Mouse (Mus musculus): Measurements from ENCODE around the gene Aldh1a2.

Aldh1a2 gene

DNA sequence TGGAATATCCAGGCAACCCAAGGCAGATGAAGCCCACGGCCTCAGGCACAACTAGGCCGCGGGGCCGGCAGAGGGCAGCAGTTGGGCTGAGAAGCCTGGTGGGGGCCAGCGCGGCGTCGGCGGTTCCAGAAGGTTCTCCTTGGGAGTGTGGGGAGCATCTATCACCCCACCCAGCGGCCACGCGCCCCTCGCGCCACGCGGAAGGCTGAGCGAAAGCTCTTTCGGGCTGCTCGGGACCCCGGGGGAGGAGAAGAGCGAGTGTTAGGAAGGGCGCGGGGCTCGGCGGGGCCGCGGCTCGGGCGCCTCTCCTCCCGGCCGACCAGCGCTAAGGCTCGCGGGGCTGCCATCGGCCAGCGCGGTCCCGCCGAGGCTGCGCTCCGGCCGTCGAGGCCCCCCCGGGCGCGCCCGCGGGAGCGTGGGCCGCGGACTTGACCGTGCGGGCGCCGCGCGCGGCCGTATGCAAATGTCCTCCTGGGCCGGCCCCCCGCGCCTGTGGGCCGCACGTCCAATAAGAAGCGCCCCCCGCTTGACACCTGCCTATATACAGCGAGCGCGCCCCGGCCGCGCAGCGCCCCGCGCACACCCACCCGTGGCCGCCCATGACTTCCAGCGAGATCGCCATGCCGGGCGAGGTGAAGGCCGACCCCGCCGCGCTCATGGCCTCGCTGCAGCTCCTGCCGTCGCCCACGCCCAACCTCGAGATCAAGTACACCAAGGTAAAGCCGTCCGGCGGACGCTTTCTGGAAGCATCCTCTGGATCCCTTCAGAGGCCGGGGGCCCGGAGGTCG is at the start of gene Aldh1a2:
Gene Aldh1a2 (plus strand): TSS at position 542 of the 788 bp plus-strand sequence.
- no peak for DNase-seq (ENCODE audit: extremely low spot score, low read depth, low spot score)

DNA sequence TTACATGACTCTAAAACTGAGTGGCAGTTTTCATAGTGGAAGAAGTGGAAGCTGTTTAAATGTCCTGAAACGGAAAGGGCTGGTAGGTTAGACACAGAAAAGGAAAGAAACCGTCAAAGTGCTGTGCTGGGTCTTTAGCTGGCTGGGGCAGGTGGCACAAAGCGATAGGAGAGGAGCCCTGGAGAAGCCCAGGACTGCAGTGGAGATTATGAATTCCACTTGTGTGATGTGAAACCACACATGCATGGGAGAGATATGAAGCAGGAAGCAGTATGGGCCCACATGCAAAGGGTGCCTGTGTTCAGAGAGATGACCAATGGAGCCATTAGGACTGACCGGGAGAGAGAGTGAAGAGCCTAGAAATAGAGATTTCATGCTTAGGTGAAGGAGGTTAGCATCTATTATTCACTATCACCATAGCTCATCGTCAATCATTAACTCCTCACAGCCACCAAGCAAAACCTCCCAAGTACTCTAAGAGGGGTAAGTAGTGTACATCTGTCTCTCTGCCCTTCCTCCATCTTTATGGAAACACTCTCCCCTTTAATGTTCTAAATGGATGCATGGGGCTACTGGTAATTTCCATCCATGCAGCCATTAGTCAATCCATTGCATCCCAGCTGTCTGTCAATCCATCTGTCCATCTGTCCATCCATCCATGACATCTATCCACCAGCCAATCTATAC is 49.4 kb upstream of the Aldh1a2 start:
- no peak for DNase-seq (ENCODE audit: extremely low spot score, low read depth, low spot score)

DNA sequence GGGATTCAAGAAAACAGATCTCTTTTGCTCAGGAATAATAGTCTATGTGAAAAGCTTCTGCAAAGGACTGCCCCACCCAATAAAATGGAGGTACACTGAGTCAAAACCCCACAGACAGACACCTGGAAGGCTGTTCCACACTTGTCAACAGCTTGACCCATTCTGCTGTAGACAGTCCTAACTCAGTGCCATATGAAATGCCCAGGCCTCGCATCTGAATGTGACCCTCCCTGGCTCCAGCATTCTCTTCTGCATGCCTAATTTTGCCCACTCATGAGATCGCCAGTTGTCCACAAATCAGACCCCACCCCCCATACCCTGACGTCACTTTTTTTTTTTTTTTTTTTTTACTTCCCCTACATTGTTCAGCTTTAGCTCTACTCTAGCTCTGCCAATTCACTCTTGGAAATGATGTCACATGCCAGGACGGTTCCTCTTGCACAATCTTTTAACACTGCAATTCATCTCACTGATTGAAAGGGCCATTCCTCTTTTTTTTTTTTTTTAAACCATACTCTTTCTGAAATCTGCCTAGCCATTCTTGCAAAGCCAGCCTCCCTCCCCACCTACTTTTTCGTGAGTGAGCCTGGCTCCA is 48.6 kb upstream of the Aldh1a2 start:
- no peak for DNase-seq (ENCODE audit: extremely low spot score, low read depth, low spot score)

DNA sequence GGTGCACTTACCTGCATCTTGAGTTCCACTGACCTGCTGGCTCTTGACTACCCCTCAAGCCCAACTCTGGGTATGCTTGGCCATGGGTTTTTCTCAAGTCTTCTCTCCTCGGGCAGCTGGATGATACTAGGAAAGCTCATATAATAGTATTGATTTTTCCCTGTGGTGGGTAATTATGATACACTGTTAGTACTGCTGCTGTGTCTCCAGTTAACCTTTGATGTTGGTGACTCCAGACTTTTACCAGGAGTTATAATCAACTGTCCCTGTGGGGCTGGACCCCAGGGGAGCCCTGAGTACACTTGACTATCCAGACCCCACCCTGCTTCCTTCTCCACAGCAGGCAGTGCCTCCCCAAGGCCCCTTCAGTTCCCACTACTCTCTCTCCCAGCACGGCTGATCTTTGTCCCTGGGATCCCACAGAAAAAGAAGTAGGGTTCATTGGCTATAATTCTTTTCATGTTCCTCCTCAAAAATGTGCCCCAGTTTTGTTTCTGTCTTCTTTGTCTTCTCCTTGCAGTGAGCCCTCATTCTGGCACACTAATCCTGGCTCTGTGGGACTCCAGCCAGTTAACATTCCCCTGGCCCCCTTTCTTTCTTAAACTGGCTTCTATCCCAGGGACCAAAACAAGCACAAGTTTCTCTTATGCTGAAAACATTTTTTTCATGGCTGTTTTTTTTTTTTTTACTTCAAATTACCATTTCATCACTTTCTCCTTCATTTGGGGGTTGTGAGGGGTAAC is 47.9 kb upstream of the Aldh1a2 start:
- no peak for DNase-seq (ENCODE audit: extremely low spot score, low read depth, low spot score)

DNA sequence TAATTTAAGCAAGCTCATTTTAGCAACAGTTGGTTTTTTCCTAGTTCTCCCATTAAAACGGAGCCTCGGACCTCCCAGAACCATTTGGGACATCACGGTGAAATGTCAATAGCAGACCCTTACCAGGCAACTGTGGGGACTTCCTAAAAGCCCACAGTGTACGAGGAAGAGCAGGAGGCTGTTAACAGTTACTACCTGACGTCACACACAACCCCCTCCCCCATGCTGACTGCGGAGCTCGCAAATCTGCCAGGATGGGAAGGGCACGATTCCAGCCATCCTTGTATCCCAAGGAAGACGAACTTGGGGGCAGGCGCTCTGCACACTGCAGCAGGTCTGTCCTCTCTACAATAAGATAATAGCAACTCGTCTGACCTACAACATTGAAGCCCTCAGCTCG is 47.1 kb upstream of the Aldh1a2 start, which contains the start of gene Aqp9:
Gene Aqp9 (minus strand): TSS at position 172 of the 400 bp plus-strand sequence.
- DNase-seq (ENCODE audit: extremely low spot score, low read depth, low spot score): no peak

DNA sequence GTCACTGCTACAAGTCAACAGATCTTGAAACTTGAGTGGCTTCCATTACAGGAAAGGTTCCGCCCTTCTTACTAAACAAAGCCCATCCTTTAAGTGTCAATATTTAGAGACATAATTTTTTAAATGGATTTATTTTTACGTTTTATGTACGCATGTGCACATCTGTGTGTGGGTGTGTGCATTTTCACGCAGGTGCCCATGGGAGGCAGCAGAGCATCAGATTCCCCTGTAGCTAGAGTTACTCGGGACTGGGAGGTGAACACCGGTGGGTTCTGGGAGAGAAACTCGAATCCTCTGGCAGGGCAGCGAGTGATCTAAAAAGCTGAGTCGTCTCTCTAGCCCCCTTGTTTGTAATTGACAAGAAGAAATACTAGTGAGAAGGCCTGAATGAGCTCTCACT is 42.1 kb upstream of the Aldh1a2 start:
- no peak for DNase-seq (ENCODE audit: extremely low spot score, low read depth, low spot score)

DNA sequence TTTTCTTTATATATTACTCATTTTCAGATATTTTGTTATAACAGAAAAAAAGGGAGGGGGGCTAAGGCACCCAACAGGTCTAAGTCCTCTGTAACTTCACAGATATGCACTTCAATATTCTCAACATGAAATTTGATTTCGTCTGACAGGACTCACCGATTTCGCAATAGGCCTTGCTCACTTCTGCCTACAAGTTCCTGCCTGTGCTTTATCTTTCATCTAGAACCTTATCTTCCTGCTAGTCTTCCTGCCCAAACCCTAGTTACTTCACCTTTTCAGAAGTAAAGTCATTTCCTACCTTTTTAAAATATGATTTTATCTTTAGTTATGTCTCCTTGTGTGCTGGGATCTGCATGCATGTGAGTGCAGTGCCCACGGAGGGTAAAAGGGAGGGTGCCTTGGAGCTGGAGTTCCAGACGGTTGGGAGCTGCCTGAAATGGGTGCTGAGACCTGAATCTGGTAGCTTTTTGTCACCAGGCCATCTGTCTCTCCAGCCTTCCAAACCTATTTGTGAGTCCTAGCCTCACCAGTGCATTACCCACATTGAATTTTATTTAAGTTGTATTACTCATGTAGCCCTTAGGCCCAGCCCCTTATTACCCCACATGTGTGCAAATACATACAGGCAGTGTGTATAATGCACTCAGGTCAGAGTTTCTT is 41.1 kb upstream of the Aldh1a2 start:
- no peak for DNase-seq (ENCODE audit: extremely low spot score, low read depth, low spot score)

DNA sequence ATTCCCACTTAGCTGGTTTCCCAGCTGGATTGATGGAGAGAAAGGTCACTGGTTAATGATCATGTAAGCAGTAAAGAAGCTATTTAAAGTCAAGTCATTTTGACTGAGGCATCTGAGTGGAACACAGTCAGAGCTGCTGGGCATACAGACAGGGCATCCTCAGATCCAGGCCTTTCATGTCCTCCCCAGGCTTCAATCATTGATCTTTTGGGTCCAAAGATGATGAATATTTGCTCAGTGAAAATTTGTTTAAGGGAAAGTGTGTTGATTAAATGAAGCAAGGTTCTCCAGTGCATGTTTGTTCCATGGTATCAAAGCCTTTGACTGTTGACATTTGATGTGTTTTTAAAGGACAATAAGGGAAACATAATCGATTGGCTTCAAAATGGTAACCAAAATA is 39.9 kb upstream of the Aldh1a2 start:
- DNase-seq (ENCODE audit: extremely low spot score, low read depth, low spot score): no peak

DNA sequence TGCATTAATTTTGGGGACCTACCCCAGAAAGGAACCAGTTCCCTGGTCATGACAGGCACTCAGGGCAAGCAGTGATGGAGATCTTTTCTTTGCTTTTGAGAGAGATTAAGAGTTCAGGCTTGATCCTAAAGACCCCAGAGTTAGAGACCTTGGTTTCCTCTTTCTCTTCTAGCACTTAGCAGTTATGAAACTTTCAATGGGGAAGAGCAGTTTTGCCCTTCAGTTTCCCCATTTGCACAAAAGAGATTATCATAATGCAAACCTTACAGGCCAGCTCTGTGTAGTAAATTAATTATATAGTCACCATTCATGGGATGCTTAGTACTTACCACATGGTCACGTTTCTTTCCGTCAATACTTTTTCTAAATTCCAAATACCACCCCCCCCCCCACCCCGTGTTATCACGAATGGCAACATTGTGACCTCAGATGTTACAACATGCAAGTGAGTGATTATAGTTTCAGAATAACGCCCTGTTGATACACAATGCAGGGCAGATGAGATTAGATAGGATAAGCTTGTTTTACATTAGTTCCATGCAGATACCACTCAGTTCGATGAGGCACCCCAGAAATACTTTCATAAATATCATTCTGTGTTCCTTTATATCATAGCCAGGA is 36.2 kb upstream of the Aldh1a2 start:
- DNase-seq (ENCODE audit: extremely low spot score, low read depth, low spot score): no peak

DNA sequence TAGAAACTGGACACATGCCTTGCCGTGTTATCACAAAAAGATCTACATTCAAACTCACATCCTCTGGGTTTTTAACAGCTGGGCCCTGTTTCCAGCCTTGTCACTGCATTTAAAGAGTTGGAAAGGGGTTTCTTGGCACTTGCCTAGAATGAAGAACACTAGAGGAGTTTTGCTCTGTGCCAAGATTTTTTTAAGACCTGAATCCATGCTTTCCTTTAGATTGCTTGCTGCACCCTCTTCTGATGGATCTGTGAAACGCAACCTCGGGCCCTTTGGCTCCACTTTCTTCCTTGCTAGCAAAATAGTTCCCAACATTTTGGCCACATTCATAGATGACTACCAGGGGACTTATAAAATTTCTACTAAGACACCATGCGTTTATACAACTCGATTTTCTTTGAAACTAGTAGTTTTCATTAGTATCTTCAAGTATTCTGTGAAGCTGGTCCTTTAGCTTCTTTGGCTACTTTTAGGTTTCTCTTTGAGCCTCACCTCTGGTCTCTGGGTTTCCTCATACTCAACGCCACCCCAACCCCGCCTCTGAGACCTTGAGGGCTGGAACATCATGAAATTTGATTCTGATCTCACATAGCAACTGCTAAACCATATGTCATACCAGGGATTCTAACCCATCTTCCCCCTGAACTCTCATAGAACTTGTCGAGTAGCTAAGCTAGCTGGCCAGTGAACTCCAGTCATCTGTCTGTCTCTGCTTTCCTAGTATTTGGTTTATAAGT is 35.5 kb upstream of the Aldh1a2 start:
- DNase-seq (ENCODE audit: extremely low spot score, low read depth, low spot score): no peak

DNA sequence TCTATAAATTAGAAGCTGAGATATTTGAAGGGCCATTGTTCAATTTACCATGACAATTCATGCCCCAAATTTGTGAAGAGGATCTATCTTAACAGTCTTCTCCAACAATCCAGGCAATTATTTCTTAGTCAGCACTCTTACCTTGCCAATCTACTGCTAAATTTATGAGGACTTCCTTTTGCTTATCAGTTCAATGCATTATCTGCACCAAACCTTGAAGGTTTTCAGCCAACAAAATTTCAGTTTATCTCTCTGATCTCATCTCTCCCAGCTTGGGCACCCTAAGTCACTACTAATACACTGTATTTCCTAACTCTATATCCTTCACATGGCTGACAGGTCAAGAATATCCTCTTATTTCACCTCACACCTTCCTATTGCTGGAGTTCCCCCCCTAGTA is 30.3 kb upstream of the Aldh1a2 start:
- no peak for DNase-seq (ENCODE audit: extremely low spot score, low read depth, low spot score)

DNA sequence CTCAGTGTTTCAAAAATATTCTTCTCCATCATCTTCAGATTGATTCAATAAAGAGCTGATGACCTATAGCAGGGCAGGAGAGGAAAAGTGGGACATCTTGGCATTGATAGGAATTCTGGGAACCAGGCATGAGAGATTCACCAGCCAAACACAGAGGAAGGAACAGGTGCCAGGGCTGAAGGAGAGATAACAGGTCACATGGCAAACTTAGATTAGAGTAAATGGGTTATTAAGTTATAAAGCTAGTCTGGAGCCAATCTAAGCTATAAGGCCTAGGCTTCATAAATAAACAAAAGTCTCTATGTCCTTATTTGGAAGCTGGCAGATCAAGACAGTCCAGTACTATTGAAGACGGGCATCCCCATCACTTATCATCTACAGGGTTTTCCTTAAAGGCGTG is 29.8 kb upstream of the Aldh1a2 start:
- no peak for DNase-seq (ENCODE audit: extremely low spot score, low read depth, low spot score)

DNA sequence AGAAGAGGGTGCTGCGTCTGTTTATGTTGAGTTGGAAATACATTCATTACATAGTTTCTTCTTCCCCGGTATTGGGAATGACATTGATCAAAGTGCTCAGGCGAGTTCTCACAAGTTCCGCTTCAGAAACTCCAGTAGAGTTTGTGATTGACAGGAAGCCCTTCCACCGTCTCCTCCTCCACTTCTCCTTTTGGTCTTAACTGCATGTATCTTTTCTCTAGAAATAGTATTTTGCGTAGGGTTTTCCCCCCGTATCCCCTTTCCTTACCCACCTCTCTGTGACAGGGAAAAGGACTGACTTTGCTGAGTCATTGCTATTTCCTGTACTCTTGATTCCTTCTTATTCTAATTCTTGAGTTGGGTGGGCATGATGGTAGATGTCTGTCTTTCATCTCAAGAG is 28.2 kb upstream of the Aldh1a2 start:
- DNase-seq (ENCODE audit: extremely low spot score, low read depth, low spot score): no peak

DNA sequence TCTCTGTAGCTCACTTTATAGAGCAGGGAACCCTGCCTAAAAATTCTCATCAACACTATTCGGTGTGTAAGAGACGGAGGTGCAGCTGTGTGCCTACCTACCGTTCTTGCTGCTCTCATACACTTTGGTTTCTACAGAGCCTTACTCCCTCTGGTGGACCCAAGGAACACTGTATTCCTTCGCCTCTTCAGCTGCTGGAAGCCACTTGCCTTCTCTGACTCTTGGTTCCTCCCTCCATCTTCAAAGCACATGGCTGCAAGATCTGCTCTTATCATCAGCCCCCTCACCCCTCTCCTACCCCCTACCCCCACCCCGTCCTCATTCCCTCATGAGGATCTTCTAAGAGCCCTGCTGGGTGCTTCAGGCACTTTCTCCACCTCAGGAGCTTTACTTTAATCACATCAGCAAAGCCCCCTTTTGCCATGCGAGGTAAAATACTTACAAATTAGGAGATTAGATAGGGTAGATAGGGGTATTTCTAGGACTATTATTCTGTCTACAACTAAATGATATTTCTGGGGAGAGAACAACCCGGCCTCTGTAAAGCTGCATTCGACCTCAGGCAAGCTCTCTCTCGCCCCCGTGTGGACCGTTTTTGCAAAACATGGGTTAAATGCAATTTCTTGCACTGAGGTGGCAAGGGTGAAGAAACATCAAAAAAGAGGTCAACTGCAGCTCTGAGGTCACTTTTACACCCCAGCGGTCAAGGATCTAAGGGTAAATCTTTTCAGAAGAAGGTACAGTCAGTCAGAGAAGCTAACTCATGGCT is 26.8 kb upstream of the Aldh1a2 start:
- DNase-seq (ENCODE audit: extremely low spot score, low read depth, low spot score): peak; percentile 66

DNA sequence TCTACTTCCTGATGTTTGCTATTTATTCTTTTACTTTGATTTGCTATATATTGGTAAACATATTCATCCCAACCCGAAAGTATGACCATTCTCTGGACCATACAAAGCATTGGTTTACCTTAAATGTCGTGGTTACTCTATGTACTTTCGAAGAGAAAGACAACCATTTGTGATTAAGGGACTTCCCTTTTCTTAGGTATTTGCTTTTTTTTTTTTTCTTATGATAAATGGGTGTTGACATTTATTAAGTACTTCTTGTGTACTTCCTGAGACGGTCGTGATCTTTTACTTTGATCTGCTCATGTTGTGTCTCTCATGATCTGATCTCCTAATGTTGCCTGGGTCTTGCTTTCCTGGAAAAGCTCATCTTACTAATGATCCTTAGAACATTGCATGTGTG is 16.8 kb upstream of the Aldh1a2 start:
- no peak for DNase-seq (ENCODE audit: extremely low spot score, low read depth, low spot score)

DNA sequence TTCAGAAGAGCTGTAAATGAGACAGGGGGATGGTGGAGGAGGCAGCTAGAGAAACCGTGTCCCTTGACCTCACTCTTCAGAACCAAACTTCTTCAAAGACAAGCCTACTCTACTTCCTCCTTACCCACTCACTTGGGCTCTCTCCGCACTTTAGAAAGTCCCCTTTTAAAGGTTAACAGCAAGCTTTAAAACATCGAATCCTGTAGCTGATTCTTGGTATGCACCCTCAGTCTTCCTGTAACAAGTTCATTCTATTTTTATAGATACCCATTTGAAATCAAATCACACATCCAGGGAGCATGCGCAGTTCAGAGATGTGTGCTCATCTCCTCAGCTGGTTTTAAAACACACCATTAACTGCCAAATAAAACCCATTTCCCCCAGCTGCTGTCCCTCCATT is 13.3 kb upstream of the Aldh1a2 start:
- no peak for DNase-seq (ENCODE audit: extremely low spot score, low read depth, low spot score)

DNA sequence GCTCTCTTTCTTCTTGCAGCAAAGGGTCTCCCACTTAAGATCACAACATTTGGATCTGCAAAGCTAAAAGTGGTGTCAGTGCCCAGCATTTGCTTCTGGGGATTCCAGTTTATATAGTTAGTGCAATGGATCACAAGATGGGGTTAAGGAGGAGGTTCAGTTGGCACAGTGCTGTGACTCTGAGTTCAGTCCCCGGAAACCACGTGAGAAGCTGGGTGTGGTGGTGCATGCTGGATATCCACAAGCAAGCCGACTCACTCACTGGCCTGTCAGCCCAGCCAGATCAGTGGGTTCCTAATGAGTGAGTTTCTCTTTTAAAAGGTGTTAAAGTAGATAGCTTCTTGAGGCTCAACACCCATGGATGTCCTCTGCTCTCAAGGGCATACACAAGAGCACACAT is 6.3 kb upstream of the Aldh1a2 start:
- no peak for DNase-seq (ENCODE audit: extremely low spot score, low read depth, low spot score)

DNA sequence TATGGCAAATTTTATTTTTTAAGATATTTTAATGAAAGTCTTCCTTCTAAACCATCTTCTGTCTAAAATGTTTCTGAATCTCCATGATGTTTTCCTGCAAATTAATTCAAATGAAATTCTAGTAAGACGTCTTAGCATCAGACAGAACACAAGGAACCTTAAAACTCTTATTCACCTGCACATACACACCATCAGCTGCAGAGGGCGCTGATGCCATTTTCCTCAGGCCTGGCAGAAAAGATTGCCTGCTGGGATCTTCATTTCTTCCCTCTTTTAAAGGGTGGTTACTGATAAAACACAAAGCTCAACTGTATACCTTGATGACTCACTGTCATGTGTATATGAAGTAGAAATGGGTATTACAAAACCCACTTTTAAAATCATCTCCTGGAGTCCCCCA is 4.7 kb upstream of the Aldh1a2 start:
- DNase-seq (ENCODE audit: extremely low spot score, low read depth, low spot score): no peak

DNA sequence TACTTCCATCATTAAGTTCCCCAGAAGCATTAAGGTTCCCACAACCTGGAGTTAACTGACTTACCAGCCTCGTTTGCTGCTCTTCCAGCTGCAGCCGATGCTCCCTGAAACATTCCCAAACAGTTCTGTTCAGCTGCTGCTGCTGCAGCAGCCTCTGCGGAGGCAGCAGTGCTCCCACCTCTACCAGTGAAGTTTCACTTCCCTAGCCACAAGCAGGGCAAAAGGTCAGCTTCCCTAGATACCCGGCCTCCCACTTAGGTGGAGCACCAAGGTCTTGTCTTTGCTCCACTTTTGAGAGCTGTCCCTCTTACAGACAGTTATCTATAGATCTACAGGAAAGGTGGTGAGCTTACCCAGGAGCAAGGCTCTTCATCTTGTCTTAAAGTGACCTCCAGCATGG is 2.0 kb upstream of the Aldh1a2 start:
- no peak for DNase-seq (ENCODE audit: extremely low spot score, low read depth, low spot score)
